Mouse (Mus musculus): ENCODE data around the gene Fgfr2. TPM values are rescaled to one million over a fixed set of nuclear protein-coding genes. Genes with fewer than 3 reads are reported as not detected.

Fgfr2 gene
- polyA plus RNA-seq, 2 experiments from 2014 or later, result not detected

GRCm38 (mm10) chr7:130237244-130237643, 2885.9 kb downstream of the Fgfr2 start:
- ATAC-seq, result no peak

DNA sequence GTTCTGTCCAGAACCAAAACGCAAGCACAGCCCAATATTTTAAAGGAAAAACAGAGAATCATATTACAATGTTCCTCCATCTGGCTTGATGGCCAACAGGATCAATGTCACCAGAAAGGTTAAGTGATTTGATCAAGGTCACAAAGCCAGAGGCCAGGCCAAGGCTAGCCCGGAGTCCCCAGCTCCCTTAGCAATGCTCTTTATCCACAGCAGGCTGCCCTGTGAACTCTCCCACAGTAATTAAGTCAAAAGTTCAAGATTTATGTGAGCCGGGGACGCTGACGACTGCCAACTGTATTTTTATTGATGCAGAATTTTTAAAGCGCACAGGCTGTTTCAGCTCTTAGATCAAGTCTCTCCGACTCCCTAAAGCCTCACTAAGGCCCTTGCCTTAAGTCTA, 2889.4 kb downstream of the Fgfr2 start:
- no peak for ATAC-seq

GRCm38 (mm10) chr7:130230034-130230433, 2893.1 kb downstream of the Fgfr2 start:
- ATAC-seq, result no peak

- no peak for ATAC-seq
Observed at GRCm38 (mm10) chr7:130225227-130225626, 2897.9 kb downstream of the Fgfr2 start.

DNA sequence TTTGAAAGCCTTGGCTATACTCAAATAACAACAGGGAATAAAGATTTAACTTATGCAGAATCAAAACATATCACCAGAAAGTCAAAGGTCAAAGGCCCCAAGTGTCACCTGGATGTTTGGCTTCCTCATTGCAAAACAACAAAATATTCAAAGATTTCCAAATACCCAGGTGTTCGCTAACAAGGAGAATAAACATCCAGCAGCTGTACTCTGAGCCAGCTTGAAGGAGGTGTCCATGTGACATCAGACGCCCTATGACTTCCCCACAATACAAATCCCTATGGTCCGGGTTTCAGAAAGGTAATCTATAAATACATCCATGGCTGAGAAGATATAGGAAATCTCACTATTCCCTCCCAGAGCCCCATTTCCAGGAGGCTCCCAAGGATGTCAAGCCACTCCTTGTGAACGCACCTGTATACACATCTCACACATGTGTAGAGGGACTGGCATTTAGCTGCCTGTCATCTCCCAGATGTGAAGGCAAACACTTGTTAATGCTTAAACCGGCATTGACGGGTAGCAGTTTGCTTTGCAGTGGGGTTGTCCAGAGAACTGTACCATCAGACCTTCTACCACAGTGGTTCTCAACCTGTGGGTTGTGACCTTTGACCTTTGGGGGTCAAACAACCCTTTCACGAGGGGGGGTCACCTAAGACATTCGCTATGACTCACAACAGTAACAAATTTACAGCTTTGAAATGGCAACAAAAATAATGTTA, 2900.4 kb downstream of the Fgfr2 start:
- ATAC-seq, result no peak

DNA sequence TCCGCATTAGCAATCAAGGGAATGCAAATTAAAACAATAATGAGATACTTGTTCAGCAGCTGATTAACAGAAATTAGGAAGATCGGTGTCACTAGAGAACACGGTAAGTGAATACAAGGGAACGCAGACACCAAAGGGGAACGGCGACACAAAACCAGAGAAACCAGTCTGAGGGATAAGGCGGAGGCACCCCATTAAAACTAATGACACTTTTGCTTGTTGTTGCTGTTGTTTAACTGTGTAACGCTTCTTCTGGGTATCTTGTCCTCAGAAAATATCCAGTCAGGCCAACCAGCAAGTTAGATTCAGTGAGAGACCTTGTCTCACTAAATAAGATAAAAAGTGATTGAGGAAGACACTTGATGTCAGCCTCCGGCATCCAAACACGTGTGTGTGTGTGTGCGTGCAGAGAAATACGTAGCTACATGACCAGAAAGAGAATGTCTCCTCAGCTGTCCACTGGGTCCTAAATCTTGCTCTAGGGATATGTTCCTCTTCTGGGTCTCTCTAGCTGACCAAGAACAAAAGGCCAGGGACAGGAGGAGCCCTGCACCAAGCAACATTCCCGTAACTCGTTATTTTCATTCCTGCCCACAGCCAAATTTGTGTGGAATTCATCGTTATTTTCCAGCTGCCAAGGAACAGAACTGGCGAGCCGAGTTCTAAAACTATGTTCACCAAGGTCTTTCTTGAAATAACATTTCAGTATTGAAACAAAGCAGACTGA, 2901.3 kb downstream of the Fgfr2 start:
- no peak for ATAC-seq

DNA sequence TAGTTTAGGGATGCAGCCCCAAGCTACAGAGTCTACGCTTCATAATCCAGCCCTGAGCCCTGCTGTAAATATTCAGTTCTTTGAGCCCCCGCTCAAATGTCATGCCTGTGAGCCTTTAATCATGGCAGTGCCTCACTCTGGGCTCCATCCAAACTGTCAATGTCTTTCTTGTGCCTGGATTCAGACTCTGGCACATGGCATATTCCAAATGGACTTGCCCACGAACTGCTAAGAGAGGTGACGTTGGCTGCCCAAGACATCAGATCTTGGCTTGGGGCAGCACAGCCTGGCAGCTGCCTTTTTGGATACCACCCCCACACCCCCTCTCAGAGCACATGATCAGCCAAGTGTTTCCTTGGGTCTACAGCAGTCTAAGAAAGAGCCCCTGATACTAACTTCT, 2902.5 kb downstream of the Fgfr2 start:
- no peak for ATAC-seq

GRCm38 (mm10) chr7:130219844-130220243, 2903.3 kb downstream of the Fgfr2 start:
- ATAC-seq, result no peak

GRCm38 (mm10) chr7:130216272-130216671, 2906.9 kb downstream of the Fgfr2 start:
- ATAC-seq, result no peak

GRCm38 (mm10) chr7:130215348-130216252, 2907.6 kb downstream of the Fgfr2 start:
- no peak for ATAC-seq

GRCm38 (mm10) chr7:130213156-130213555, 2910.0 kb downstream of the Fgfr2 start:
- ATAC-seq, result no peak

- no peak for ATAC-seq
Observed at GRCm38 (mm10) chr7:130211411-130211810, 2911.7 kb downstream of the Fgfr2 start.

DNA sequence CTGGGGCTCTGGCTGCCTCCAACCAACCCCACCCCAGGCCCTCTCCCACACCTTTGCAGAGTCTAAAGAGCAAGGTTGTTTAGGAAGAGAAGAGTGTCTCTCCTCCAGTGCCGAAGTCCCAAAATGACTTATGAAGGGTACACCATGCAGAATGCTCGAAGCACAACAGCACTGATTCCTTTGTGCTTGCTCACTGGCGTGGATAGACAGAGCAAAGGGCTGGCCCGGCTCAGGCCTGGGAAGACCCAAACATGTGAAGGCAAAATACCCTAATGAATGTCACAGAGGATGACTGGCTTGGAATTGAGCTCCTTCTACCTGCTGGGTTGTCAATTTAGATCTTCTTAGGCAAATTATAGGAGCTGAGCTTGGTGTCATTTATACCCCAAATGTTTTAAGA, 2914.5 kb downstream of the Fgfr2 start:
- no peak for ATAC-seq

DNA sequence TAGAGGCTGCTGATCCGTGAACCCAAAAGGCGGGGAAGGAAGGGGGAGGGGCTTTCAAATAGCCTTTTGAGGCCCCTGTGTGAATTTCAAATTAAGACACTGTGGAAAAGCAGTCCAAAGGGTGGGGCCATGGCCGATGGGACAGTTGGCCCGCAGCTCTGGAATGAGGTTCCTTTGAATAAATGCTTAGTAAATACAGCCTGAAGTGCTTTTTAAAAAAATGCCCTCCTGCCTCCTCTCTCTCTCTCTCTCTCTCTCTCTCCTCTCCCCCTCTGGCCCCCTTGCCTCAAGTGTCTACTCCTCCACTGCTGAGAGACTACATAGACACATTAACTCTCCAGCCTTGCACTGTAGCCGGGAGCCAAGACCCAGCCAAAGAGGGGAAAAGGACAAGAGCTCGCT, 2917.0 kb downstream of the Fgfr2 start:
- no peak for ATAC-seq

DNA sequence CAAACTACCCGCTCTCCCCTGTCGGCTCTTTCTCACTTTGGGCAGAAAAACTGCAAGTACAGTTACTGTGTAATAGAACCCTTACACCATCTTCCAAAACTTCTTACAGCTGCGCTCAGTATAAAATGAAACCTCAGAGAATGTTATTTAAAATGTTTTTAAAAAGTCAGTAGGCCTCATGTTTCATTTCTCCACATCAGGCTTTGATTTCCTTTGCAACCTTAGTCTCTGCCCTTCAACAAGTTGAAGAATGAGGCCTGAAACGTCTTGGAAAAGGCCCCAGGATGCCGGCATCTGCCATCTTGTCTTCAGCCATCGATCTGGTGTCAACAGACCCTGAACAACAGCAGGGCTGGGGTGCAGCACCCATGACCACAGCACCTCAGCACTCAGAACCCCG, 2918.0 kb downstream of the Fgfr2 start:
- ATAC-seq, result no peak

GRCm38 (mm10) chr7:130201020-130201419, 2922.1 kb downstream of the Fgfr2 start:
- ATAC-seq, result no peak

- ATAC-seq, result no peak
Observed at GRCm38 (mm10) chr7:130199951-130200350, 2923.2 kb downstream of the Fgfr2 start.

DNA sequence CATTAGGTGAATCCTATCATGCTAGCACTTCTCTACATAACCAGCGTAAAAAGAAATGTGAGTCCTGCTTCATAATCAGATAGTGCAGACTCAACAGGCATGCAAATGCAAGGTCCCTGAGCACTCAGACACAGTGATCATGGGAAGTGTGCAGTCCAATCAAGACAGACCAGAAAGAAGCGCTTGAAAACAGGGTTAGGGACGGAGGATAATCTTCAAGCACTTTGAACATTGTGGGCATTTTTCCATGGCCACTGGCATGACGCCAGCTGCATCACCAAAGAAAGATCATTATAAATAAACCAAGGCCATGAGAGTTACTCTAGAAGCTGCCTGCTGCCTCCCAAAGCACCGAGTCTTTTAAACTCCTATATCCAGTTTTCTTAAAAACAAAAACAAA, 2923.8 kb downstream of the Fgfr2 start:
- ATAC-seq, result no peak

- ATAC-seq, result no peak
Observed at GRCm38 (mm10) chr7:130195081-130195480, 2928.1 kb downstream of the Fgfr2 start.

- no peak for ATAC-seq
Observed at GRCm38 (mm10) chr7:130190329-130190975, 2932.7 kb downstream of the Fgfr2 start.

GRCm38 (mm10) chr7:130189901-130190300, 2933.2 kb downstream of the Fgfr2 start:
- no peak for ATAC-seq

DNA sequence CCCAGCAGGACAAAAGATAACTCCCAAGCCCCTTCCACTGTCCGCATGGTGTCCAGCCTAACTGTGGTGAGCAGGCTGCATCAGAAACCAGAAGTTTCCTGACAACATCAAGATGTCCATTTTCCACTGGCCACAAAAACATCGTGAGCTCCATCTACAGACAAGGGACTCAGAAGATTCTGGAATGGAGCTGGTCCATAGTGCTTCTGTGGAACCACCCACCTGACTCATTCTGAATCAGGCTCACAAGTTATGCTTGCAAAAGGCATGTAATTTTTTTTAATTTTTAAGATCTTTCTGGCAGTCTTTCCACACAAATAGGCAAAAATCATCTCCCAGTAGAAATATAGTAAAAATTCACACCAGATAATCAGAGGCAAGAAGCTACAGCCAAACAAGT, 2935.0 kb downstream of the Fgfr2 start:
- ATAC-seq, result no peak

GRCm38 (mm10) chr7:130184864-130185263, 2938.3 kb downstream of the Fgfr2 start:
- ATAC-seq, result no peak

Measured in CD4-positive, CD25-positive, alpha-beta regulatory T cell, adult 4 months (primary cell).